Mouse (Mus musculus): ENCODE results near the gene Plxna2. TPM values are rescaled to one million over a fixed set of nuclear protein-coding genes. Genes with fewer than 3 reads are reported as not detected.
A peak's percentile ranks its signal among the peaks of the same experiment; 100 is the strongest.

The Plxna2 gene
- polyA plus RNA-seq, 1 experiment from 2014 or later = 33.5 TPM

DNA sequence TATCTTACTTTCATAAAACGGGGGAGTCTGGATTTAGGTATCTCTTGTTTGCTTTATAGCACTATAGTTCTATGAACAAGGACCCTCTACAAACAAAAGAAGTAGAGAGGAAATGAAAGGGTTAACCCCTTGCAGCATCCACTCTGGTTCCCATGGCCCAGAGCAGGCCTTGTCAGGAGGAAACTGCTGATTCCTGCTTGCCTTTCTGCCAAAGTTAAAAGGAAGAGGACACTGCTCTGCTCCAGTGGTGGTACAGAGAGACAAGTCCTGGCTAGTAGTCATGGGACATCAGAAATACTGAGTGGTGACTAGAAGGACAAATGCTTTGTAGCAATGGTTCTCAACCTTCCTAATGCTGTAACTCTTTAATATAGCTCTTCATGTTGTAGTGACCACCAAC is 27.9 kb downstream of the Plxna2 start:
- Histone ChIP-seq H3K27ac (no peak overlapping the region), H3K4me1 (no peaks in the 10 kb centered on the region; the same call in 1 of the 2 replicates), H3K4me3 (no peak overlapping the region), H3K36me3 (peaks cover 52% of the 10 kb centered on the region), H3K9me3 (no peaks in the 10 kb centered on the region), H3K9ac (no peak overlapping the region), H3K27me3 (replicated peaks) (no peaks in the 10 kb centered on the region), H3K4me2 (replicated peaks) (0 out of 2 replicates have a peak overlapping the region, but pooled peaks have one; percentile 5)
- no peak for ATAC-seq (ENCODE audit: low FRiP score, low read depth)
- 96% methylated on average over 1 of the region's 1 CpGs for WGBS

DNA sequence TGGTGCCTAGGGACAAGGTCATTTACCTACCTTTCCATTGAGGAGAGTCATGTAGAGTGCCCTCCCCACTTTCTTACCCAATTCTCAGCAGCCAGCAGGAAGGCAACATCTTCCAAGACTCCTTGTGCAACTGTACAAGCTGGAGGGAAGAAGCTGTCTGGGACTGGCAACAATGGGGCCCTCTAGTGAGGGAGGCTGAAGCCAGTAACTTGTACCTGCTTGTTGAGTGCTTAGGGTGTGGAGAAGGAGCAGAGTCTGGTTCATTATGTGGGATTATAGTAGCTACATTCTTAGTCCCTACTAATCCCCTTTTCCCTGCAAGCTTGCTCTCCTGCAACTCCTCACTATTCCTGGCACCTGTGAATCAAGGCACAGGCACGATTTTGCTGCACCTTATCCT is 32.1 kb downstream of the Plxna2 start:
- Histone ChIP-seq H3K27me3 (replicated peaks) (no peaks in the 10 kb centered on the region), H3K4me1 (no peaks in the 10 kb centered on the region; the same call in 1 of the 2 replicates), H3K9ac (no peak overlapping the region), H3K4me3 (no peak overlapping the region), H3K36me3 (peaks cover 63% of the 10 kb centered on the region), H3K4me2 (replicated peaks) (no peak overlapping the region), H3K9me3 (no peaks in the 10 kb centered on the region), H3K27ac (no peak overlapping the region)
- 73% methylated on average over 1 of the region's 1 CpGs for WGBS
- no peak for ATAC-seq (ENCODE audit: low FRiP score, low read depth)

DNA sequence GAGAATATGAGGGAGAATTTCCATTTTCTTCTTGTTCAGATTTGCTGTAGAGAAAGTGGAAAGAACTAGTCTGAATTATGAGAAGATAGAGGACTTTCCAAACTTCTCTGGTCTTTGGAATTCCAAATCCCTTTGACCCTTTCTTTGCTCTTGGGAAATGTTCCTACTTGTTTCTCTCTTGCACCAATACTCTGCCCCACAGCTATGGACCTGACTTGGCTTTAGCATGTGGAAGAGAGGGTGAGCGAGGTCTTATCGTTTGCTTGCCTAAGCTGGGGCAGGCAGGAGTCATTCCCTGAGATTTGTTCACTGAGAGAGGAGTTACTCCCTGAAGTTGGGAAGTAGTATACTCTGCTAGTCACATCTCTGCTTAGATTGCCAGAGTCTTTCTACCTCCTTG is 32.5 kb downstream of the Plxna2 start:
- WGBS = 95% methylated on average over 2 of the region's 2 CpGs
- no peak overlapping the region for H3K4me3 ChIP-seq
- no peak overlapping the region for H3K4me2 ChIP-seq (replicated peaks)
- no peak overlapping the region for H3K27ac ChIP-seq
- no peaks in the 10 kb centered on the region for H3K9me3 ChIP-seq
- peaks cover 60% of the 10 kb centered on the region for H3K36me3 ChIP-seq
- no peaks in the 10 kb centered on the region for H3K4me1 ChIP-seq
- no peaks in the 10 kb centered on the region for H3K27me3 ChIP-seq (replicated peaks)
- no peak for ATAC-seq (ENCODE audit: low FRiP score, low read depth)
- H3K9ac ChIP-seq = no peak overlapping the region

DNA sequence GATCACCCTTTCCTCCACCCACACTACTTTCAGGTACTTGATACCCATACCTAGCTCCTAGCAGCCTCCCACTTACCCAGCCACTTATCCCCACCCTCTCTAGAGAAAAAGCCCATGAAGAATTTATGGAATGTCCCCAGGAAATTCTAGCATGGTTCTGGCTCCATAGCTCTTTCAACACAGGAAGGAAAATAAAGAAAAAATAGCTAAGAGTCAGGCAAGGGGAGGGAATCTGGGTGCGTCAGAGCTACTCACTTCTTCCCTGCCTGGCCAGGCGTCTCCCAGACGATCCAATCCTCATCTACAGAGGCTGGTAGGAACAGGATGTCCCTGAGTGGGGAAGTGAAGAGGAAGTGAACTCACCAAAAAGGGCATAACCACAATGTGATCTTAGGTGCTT is 34.0 kb downstream of the Plxna2 start:
- Histone ChIP-seq H3K4me3 (no peak overlapping the region), H3K27me3 (replicated peaks) (no peaks in the 10 kb centered on the region), H3K4me2 (replicated peaks) (no peak overlapping the region), H3K4me1 (no peaks in the 10 kb centered on the region), H3K9me3 (no peaks in the 10 kb centered on the region), H3K36me3 (peaks cover 63% of the 10 kb centered on the region), H3K9ac (no peak overlapping the region), H3K27ac (no peak overlapping the region)
- 91% methylated on average over 3 of the region's 3 CpGs for WGBS
- ATAC-seq (ENCODE audit: low FRiP score, low read depth) = no peak

DNA sequence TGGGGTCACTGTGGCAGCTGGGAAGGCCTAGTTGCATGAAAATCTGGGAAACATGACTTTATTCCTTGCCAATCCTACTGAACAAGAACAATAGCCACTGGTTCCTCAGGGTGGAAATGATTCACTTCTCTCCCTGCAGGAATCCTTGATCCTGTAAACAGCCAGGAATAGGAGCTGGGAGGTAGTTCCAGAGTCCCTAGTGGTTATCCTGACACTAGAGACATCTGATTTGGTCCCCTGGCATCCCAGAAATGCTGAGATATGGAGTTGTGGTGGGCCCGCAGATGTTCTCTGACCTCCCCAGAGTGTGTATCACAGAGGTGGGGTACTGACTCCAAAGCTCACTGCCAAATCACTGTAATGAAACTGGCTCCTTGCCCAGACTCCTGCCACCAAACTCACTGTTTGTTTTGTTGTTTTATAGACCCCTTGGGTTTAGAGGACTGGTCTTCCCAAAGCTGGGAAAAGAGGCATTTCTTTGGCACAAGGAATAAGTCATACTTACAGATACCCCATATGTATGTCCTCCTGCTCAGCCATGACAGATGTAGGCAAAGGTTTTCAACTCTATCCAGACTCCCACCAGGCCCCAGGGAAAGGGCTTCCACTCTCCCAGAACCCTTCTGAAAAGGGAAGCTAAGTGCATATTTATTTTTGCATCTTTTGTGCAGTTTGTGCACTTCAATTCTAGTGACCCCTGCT is 40.6 kb downstream of the Plxna2 start:
- H3K4me2 ChIP-seq (replicated peaks) = no peak overlapping the region
- no peak overlapping the region for H3K27ac ChIP-seq
- no peaks in the 10 kb centered on the region for H3K9me3 ChIP-seq
- ATAC-seq (ENCODE audit: low FRiP score, low read depth) = no peak
- H3K9ac ChIP-seq = no peak overlapping the region
- peaks cover 15% of the 10 kb centered on the region for H3K36me3 ChIP-seq
- H3K4me3 ChIP-seq = no peak overlapping the region
- H3K27me3 ChIP-seq (replicated peaks) = no peaks in the 10 kb centered on the region
- peaks cover 16% of the 10 kb centered on the region for H3K4me1 ChIP-seq
- WGBS = 76% methylated on average over 1 of the region's 1 CpGs

DNA sequence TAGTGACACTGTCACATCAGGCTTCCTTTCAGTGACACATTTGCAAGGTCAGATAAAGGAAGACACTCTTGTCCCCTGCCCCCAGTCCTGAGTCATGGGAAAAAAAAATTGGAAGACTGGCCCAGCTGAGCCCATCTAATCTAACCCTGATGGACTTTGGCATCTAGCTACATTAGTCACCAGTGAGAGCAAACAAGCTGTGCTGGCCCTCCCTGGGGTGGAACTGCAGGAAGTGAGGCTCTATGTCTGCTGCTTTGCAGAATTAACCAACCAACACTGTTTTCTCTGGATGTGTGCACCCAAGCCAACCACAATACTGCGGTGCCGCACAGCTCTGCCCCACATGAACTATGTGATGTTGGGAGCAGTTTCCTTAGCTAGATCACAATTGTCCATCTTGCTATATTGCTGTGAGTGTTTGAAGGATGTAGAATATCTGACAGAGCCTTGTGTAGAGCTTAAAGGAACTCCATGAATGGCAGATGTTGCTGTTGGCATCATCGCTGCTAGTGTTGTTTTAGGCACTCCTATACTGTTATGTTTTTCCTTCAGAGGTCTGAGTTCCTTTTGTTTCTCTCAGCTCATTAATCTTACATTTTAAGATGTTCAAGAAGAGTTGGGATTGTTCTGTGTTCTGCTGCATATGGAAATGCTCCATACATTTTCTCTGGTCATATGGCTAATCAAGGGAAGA is 42.6 kb downstream of the Plxna2 start:
- peaks cover 28% of the 10 kb centered on the region for H3K4me1 ChIP-seq
- no peaks in the 10 kb centered on the region for H3K9me3 ChIP-seq
- ATAC-seq (ENCODE audit: low FRiP score, low read depth) = no peak
- H3K9ac ChIP-seq = no peak overlapping the region
- no peak overlapping the region for H3K4me3 ChIP-seq
- no peak overlapping the region for H3K27ac ChIP-seq
- H3K36me3 ChIP-seq = peaks cover 14% of the 10 kb centered on the region
- H3K27me3 ChIP-seq (replicated peaks) = no peaks in the 10 kb centered on the region
- WGBS = 80% methylated on average over 3 of the region's 3 CpGs
- no peak overlapping the region for H3K4me2 ChIP-seq (replicated peaks)

DNA sequence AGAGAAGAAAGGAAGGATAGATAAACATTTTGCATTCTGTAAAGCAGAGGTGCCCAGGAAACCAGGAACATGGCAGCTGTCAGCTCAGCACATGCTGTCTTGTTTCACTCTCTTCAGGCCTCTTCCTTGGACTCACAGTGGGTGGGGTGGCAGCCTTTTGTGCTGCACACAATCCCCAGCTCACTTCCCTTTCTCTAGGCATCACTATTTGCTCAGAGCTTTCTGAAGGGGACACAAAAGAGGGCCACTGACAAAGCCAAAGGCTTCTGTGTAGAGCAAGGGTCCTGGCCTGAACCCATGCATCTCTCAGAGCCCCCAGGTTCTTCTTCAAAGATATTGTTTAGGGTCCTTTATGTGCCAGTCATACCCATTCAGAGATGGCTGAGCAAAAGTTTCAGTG is 45.0 kb downstream of the Plxna2 start:
- H3K36me3 ChIP-seq = peaks cover under 1% of the 10 kb centered on the region; the same call in 1 of the 2 replicates
- no peak overlapping the region for H3K9ac ChIP-seq
- H3K27ac ChIP-seq = no peak overlapping the region
- H3K4me3 ChIP-seq = no peak overlapping the region
- H3K4me2 ChIP-seq (replicated peaks) = no peak overlapping the region
- peaks cover 40% of the 10 kb centered on the region for H3K4me1 ChIP-seq
- 0 out of 2 replicates have a peak, but pooled peaks have one; percentile 30 for ATAC-seq (ENCODE audit: low FRiP score, low read depth)
- H3K9me3 ChIP-seq = no peaks in the 10 kb centered on the region
- no peaks in the 10 kb centered on the region for H3K27me3 ChIP-seq (replicated peaks)

DNA sequence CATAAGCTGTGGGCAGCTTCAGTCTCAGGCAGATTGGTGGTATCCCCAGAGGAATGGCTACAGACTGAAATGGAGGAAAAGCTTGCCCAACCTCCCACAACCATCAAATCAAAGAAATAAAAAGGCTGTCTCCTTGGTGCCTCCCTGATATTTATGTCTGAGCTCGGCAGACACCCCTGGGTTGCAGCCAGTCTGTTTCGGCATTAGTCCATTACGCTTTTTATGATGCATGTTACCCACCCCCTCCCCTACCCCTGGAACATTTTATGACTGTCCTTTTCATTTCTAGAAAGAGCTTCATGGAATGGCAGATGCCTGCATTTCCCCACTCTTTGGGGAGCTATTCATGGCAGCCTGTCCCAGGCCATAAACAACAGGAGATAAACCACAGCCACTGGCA is 47.7 kb downstream of the Plxna2 start:
- peak; percentile 66; the same call in 1 of the 2 replicates for ATAC-seq (ENCODE audit: low FRiP score, low read depth)

DNA sequence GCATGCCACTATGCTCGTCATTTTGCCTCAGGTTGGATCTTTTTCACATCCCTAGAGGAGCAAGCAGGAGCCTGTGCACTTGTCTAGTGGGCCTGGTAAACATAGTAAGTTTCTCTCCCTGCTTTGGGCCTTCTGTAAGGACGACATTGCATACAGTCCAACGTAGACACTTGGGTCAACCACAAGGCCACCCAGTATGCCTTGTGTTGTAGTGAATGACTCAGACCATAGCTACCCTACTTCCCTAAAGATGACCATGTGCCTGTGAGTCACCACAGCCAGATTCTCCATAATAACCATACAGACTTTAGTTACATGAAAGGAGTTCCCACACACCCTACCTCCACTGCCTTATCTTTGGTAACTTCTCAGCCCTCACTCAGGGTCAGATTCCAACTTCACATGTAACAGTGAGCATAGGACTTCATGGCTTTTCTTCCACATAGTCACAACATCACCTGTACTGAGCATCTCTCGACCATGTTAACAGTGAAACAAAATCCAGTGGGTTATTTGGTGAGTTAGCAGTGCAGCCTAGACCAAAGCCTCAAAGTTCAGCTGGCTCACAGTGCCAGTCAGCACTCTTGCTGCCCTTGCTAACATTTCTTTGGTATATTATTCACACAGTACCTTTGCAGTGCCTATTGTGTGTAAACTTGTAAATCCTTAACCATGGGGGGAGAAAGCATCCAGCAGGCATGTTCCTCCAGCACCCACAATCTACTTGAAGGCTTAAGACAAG is 53.9 kb downstream of the Plxna2 start:
- Histone ChIP-seq H3K27ac (no peak overlapping the region), H3K27me3 (replicated peaks) (no peaks in the 10 kb centered on the region), H3K4me2 (replicated peaks) (no peak overlapping the region), H3K4me3 (no peak overlapping the region), H3K9ac (no peak overlapping the region), H3K9me3 (no peaks in the 10 kb centered on the region), H3K36me3 (no peaks in the 10 kb centered on the region), H3K4me1 (peaks cover 7% of the 10 kb centered on the region)
- 88% methylated on average over 4 of the region's 4 CpGs for WGBS
- no peak for ATAC-seq (ENCODE audit: low FRiP score, low read depth)

More for the DNA sequence above, 47.7 kb downstream of the Plxna2 start:
- H3K9me3 ChIP-seq = no peaks in the 10 kb centered on the region
- 10% methylated on average over 3 of the region's 3 CpGs for WGBS
- H3K4me3 ChIP-seq = no peak overlapping the region
- H3K27ac ChIP-seq = no peak overlapping the region
- no peak overlapping the region for H3K4me2 ChIP-seq (replicated peaks)
- H3K9ac ChIP-seq = no peak overlapping the region
- H3K27me3 ChIP-seq (replicated peaks) = no peaks in the 10 kb centered on the region
- no peaks in the 10 kb centered on the region for H3K36me3 ChIP-seq
- H3K4me1 ChIP-seq = peaks cover 40% of the 10 kb centered on the region

DNA sequence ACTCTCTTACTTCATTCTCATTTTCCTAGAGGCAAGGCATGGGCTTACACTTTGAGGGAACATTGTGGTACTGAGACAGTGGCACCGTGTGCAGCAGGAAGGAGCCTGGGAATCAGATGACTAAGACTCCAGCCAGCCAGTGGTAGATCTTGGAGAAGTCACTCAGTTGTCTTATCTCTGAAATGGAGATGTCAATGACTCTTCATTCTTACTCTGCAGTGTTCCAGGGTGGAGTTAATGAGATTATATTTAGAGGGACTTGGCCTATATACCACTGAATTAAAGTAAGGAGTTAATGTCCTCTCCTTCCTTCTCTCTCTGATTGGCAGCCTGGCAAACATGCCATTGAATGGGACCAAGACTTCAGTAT is 54.5 kb downstream of the Plxna2 start:
- whole genome bisulfite sequencing = 91% methylated on average over 1 of the region's 1 CpGs
- Histone ChIP-seq H3K4me2 (replicated peaks) (no peak overlapping the region), H3K9me3 (no peaks in the 10 kb centered on the region), H3K9ac (no peak overlapping the region), H3K4me3 (no peak overlapping the region), H3K36me3 (no peaks in the 10 kb centered on the region), H3K4me1 (peaks cover 7% of the 10 kb centered on the region; the same call in 1 of the 2 replicates), H3K27ac (no peak overlapping the region), H3K27me3 (replicated peaks) (no peaks in the 10 kb centered on the region)
- no peak for ATAC-seq (ENCODE audit: low FRiP score, low read depth)

DNA sequence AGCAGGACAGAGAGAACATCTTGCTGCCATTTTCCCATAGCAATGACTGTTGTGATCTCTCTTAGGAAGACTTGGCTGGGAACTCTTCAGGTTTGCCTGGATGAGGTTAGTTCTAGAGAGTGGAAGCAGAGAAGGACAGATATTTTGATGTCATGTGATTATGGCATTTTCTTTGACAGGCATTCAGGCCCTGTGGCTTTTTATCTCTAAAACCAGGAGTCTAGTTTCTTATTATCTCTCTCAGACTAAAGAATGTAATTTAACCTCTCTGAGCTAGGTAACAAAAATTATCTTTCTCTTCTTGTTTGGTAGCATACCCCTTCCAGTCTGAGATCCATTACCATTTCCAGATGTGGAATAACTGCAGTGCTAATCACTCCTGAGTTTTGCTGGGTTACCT is 55.2 kb downstream of the Plxna2 start:
- Histone ChIP-seq H3K27me3 (replicated peaks) (no peaks in the 10 kb centered on the region), H3K4me1 (peaks cover 14% of the 10 kb centered on the region), H3K9me3 (no peaks in the 10 kb centered on the region), H3K9ac (no peak overlapping the region), H3K36me3 (no peaks in the 10 kb centered on the region), H3K4me2 (replicated peaks) (no peak overlapping the region), H3K4me3 (no peak overlapping the region), H3K27ac (no peak overlapping the region)
- ATAC-seq (ENCODE audit: low FRiP score, low read depth) = no peak

DNA sequence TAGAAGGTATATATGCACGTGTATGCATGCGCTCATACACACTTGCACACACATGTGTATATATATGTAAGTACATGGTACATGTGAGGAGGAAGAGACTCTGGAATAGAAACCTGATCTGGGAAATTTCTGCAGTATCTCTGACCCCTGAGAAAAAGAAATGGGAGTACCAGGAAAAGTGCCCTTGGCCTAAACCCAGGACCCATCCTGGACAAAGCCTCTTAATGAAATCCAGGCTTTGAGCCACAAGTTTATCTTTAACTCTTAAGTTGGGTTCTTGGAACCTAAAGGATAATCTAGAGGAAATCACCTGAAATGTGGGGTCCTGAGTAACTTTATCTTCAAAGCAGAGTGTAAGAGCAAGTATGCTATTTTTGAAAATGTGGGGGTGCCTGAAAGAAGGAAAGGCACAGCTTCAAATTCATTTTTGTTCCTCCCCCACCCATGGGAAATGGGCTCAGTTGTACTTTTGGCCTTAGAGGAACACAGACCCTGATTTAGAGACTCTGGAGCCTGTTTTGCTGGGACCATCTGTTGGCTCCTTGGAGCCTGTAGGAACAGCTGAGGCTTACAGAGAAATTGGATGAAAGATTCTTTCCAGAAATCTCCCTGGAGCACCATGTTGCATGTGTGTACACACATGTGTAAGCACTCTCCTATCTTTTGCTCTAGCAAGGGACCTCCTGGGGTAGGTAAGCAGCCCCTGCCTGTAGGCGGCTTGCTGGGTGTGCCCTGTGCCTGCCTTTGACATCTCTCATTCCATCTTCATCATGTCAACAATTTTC is 57.3 kb downstream of the Plxna2 start:
- Histone ChIP-seq H3K4me2 (replicated peaks) (no peak overlapping the region), H3K36me3 (no peaks in the 10 kb centered on the region), H3K27ac (no peak overlapping the region), H3K27me3 (replicated peaks) (no peaks in the 10 kb centered on the region), H3K9me3 (no peaks in the 10 kb centered on the region), H3K9ac (no peak overlapping the region), H3K4me1 (peaks cover 30% of the 10 kb centered on the region), H3K4me3 (no peak overlapping the region)
- ATAC-seq (ENCODE audit: low FRiP score, low read depth) = no peak
- WGBS = 86% methylated on average over 3 of the region's 3 CpGs

Data from neural tube, embryonic 12.5 days (tissue).